Mouse (Mus musculus) cerebellum, postnatal 4 days (tissue): ENCODE measurements at regions not wholly inside any gene's neighbourhood (a gene's known extent, or its start where the extent isn't known, plus 50 kb on each side); places are given as distances from the start of the nearest gene placed in this dataset.

Experiments
- DNase-seq, 2 experiments: peaks; one replicate each; pipeline ENCODE4 v3.0.0; 2022; ENCODE audit warnings: low spot score in 2 of 2, mixed read lengths in 1 of 2

GRCm38 (mm10) chr2:98439532-98439931 lies 222.5 kb upstream of the Gm10801 start:
- DNase-seq = peak in 1 of 2 experiments; percentile 6

- DNase-seq = no peak
Observed at GRCm38 (mm10) chr2:98481533-98481932, 180.5 kb upstream of the Gm10801 start.
